Mouse (Mus musculus) urinary bladder, adult 2 months (tissue): ENCODE measurements around the gene Prdx6. TPM values are rescaled to one million over a fixed set of nuclear protein-coding genes. Genes with fewer than 3 reads are reported as not detected.
"Not testable (repeated sequence)": the region's sequence is repeated elsewhere in the genome, so short reads cannot be mapped to it uniquely, and the experiment has no call there.

Experiments used
- DNase-seq: peaks from one replicate; pipeline ENCODE4 v3.0.0; 2022; ENCODE audit warnings: low spot score
- polyA plus RNA-seq: library from polyadenylated mRNA; depleted of rRNA; stranded (reverse); fragments of >200 nt; gene quantifications from 2 replicates; pipeline ENCODE4 v1.2.3, GENCODE M21; 2012

Gene Prdx6
- polyA plus RNA-seq, 1 experiment: 171 TPM

DNA sequence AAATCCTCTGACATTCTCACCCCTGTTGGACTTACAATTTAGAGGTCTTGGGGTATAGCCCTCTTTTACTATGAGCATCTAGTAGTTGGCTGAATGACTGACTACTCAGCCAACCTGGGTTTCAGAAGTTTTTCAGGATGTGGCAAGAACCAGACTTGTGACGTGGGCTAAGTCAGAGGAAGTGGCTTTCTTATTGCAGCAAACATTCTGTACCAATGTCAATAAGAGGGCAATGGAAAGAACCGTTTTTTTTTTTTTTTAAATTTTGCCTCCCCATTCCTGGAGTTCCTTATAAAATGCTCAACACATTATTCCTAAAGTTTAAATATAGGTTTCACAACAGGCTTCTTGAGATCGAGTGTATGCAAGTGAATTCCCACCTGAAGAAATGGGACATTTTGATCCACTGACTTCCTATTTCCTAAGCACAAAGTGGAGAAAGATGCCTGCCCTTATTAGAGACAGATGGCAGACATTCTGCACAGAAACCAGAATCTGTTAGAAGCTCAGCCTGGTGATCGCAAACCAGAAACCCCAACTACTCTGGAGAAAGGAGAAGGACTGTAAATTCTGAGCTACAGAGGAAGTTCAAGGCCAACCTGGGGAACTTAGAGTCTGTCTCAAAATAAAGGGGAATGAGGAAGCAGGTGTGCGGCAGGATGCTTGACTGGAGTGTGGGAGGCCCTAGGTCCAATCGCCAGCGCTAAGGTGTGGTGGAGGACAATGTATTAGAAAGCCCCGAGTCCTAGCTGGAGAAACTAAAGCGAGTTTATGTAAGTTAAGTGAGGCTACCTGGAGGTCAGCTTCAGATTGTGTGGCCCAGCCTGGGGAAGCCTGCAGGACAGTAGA lies 622 bp upstream of the Prdx6 start:
- no peak for DNase-seq

DNA sequence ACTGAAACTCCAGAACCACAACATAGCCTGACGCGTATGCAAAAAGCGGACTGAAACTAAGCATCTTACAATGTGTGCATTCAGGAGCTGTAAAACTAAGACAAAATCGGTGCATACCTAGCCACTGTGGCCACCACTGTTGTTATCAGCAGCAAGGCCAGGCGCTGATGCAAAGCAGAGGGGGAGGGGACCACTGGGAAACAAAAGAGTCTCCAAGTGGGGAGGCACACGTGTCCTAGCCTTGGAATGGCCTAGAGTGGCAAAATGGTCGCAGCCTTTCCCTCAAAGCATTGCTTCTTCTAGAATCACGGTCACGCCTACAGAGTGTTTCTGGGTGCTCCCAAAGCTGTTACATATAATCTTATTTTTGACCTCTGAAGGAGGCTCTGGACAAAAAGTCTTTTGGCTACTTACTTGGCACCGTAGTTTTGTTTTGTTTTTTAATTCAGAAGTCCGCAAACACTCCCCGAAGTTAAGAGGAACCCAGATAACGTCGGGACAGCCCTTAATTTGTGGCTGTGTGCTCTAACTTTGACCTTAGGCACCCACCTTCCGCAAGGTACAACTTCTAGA lies 902 bp downstream of the Prdx6 start:
- DNase-seq: no peak

DNA sequence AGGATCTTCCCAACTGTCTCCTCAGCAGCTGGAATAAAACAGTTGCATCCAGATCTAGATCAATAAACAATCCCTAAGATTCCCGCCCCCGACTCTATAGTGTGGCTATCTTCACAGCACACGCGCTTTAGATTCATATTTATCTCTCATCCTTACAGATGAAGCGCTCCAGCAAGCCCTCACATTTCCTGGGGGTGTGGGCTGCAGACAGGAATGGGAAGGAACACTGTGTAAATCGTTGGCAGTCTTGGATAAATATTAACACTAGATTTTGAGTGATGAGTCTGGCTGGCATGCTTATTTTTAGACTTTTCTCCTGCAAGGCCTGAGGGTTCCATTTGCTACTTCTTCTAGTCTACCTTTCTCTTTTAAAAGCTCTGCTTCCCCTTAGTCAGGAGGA lies 1.6 kb downstream of the Prdx6 start:
- DNase-seq: no peak

DNA sequence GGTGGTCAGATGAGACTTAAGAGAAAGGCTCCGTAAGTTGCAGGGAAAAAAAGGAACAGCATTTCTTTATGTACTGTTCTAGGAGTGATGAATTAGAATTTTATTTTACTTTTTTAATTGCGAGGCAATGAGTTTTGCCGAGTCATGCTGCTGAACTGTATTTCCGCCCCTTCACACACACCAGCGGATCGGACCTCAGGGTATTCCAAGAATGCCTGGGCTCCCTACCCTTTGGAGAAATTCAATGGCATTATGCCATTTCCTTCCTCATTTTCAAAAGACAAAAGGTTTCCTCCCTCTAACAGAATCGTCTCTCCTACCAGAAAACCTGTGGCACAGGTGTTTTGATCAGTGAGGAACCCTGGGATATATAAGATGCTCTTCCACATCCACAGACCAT lies 2.3 kb downstream of the Prdx6 start:
- DNase-seq: no peak

DNA sequence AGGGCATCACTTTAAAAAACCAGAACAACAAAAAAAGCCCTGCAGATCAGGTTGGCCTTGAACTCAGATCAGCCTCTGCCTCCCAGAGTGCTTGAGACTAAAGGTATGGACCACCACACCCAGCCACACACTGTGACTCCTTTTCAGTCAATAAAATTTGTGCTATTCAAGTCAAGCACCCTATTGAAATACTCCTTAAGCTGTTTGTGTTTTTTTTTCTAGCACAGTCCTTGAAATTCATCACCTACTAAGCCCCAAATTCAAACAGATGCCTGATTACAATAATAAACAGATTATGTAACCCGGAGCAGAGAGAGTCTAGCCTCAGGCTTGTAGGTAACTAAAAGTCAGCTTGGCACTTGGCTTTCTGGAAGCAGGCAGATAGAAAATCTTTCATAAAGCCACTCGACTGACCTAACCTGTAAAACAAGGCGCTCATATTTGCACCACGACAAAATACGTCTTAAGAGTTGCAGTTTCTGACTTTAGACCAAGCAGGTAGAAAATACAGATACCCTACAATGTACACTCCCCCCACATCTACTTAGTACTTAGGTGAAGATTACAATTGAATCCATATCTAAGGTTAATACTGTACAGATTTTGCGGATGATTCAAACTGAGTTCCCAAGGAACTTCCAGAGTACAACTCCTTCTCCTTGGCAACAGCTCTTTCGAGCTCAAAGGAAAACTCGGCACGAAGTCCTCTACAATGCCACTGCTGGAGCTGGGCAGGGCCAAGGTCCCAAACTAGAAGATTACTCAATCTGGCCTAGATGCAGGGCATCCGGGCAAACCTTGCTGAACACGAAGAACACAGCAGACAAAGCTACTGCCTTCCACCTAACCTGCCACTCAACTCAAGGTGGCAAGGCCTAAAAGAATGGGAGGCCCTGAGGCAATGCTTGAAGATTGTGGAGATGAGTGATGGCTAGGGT lies 3.1 kb downstream of the Prdx6 start:
- DNase-seq: no peak

DNA sequence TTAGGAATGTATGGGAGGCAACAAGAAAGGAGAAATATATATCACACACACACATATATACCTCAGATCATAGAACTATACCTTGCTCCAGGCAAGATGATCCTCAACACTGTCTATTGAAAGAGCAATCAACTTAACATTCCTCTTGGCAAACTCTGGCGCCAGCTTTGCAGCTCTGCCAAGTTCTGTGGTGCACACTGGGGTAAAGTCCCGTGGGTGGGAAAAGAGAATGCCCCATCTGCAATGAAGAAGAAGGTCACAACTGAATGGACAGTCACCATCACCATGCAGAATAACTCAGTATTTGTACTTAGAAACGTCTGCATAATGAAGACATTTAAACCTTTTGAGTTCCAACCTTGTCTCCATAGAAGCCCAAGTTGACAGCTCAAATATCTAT lies 3.8 kb downstream of the Prdx6 start:
- no peak for DNase-seq

DNA sequence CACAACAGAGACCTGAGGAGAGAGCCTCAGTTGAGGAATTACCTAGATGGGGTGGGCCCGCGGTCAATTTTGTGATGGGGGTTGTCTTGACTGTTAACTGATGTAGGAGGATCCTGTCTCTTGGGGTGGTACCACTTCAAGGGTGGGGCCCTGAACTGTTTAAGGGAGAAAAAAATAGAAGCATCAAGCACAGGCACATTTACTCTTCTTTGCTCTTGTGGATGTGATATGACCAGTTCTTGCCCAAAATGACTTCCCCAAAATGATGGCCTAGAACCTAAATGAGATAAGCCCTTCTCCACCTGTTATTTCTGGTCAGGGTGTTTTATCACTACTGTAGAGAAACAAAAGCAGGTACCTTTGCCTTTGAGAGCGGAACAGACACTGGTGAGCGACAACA lies 13.3 kb downstream of the Prdx6 start:
- DNase-seq: no peak

DNA sequence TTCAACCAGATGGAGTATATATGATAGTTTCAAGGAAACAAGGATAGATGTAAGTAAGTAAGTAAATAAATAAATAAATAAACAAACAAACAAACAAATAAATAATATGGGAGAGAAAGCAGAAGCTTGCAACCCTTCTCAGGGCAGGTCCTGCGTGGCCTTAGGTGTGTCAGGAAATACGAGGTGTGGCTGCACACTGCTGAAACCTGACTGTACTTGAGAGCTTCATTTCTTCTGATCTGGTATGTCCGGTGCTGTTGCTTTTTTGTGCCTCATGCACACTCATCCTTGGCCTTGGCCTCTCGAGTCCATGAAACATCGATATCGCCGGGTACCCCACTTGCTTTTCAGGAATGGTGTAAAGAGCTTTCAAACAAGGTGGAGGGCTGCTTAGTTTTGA lies 13.7 kb downstream of the Prdx6 start:
- no peak for DNase-seq

DNA sequence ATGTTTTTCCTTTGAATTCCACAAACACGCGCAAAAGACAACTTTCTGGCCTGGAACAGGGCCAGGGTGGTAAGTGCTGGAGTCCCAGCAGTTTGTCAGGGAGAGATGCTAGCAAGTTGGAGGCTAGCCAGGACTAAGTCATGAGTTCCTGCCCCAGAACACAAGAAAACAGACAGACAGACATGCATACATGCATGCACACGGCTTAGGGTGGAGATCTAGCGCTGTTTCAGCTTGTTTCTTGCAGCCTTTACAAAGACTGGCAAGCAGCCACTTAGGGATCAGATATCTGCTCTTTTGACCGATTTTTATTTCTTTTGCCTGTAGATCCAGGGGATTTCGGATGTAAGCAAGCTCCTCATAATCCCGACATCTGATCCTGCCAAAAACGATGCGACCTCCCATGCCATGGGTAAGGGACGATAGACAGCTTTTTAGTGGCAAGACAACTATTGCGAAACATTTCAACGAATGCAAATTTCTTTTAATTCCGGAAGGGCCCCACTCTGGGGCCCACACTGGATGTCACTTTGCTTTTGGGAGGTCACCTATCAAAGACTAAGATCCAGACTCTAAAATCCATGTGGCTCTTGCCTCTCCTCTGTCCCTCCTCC lies 17.7 kb downstream of the Prdx6 start:
- no peak for DNase-seq

DNA sequence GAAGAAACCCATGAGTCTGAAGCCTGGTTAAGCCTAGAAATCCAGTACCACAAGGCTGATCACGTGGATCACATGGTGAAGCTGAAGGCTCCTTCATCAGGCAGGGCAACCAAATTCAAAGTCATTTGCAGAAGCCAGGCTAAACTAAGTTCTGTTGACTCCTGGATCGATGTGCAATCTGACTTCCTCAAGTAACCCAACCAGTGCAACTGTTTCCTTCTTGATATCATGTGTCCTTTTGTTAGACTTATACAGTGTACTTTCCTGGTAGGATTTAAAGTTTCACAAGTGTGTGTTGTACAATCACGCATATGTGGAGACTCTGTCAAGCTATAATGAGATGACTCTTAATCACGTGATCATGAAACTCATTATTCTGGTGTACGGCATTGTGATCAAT lies 18.8 kb downstream of the Prdx6 start:
- no peak for DNase-seq

DNA sequence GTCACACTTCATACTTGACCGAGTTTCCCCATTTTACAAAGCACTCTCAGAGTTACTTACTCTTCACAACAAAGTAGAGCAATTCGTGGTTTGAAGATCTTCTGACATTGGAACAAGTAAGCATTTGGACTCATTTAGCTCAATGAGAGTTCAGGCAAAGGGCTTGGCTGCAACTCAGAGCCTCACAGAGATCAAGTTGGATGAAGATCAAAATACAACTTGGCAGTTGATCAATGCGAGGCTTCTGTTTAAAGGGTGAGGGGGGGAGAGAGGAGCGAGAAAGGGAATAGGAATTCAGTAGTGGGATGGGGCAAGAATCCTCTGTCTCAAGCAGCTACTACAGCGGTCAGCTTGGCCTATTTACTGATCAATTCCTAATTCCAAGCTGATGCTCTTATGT lies 26.2 kb downstream of the Prdx6 start:
- DNase-seq: no peak

DNA sequence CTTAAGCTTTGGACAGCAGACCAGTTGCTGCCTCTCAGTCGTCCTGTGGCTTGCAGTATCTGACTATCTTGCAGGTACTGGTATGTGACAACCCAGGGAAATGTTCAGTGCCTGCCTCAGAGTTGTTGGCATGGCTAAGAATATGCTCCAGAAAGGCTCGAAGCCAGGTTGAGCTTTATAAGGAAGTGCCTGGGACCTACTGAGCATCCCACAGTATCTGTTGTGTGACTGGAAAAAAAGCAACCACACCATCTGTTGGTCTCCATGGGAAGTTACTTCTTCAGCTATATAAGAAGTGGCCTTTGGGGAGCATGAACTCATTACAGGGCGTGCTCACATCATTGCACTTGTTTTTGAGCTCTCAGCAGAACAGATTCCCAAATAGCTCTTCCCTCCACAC lies 31.2 kb downstream of the Prdx6 start:
- DNase-seq: no peak

DNA sequence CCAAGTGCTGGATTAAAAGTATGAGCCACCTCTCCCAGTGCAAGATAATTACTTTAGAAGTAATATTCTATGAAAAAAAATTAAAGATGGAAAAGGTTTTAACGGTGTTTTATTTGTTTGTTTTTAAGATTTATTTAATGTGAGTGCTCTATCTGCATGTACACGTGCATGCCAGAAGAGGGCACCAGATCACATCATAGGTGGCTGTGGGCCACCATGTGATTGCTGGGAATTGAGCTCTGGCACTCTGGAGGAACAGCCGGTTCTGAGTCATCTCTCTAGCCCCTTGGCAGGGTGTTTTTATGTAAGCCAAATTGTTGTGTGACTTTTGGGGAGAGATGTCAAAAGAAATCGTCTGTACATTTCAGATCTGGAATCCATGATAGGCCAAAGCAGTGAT lies 36.6 kb downstream of the Prdx6 start:
- DNase-seq: no peak

DNA sequence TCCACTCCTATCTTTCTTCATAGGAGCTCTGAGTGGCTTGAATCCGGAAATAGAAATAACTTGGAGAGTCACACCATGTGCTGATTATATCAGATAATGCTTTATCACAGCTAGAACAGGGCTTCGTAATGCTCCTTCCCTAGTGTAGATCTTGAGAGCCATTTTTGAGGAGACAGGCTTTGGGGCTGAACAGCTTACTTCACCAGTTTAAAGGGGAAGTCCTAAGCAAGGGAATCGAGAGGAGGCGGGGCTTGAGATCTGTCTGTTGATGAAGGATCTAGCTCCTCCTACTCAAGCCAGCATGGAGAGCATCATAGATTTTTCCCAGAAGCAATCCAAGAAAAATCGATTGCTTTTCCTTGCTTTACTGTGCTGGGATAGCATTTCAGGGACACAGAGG lies 51.2 kb downstream of the Prdx6 start:
- DNase-seq: no peak

DNA sequence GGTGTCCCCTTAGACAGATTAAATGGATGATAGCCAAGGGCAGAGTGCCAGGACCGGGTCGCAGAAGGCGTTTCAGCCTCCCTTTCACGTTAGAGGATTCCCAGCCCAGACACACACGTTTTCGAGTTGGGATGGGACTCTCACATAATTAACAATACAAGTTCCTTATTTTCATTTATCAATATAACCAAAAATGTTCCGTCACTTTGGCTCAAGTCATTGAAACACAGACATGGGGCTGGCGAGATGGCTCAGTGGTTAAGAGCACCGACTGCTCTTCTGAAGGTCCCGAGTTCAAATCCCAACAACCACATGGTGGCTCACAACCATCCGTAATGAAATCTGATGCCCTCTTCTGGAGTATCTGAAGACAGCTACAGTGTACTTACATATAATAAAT lies 54.7 kb downstream of the Prdx6 start:
- not testable (repeated sequence) for DNase-seq

DNA sequence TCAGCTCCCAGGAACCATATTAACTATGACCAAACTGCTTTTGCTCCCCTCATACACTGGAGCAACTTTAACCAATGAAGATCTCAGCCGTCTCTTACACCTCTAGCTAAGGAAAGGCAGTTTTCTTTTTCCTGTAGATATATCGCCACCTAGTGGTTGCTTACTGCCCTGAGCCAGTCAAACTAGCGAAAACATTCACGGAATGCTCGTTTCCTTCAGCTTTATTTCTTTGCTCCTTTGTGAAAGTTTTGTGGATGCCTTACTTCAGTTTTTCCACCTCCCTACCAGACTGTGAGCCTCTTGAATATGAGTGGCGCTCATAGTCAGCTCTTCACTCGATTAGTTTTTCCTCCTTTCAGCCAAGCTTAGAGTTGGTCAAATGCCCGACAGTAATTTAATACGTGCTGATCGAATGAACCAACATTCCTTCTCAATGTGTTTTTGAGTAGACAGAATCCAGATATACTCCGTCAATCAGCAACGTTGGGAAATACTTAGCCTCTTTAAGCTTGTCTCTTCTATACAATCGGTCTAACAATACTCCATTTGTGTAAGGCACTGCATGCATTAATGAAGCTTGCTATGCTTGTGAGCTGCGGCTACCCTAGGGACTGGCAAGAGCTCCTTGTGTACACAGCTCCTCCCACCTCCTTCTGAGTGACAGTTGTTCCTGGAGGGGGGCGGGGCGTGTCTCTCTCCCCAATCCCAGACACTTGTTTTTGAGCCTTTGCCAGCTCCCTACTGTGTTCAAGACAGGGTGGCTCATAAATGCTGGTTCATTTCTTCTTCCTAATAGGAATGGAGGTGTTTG lies 55.3 kb downstream of the Prdx6 start:
- DNase-seq: no peak

DNA sequence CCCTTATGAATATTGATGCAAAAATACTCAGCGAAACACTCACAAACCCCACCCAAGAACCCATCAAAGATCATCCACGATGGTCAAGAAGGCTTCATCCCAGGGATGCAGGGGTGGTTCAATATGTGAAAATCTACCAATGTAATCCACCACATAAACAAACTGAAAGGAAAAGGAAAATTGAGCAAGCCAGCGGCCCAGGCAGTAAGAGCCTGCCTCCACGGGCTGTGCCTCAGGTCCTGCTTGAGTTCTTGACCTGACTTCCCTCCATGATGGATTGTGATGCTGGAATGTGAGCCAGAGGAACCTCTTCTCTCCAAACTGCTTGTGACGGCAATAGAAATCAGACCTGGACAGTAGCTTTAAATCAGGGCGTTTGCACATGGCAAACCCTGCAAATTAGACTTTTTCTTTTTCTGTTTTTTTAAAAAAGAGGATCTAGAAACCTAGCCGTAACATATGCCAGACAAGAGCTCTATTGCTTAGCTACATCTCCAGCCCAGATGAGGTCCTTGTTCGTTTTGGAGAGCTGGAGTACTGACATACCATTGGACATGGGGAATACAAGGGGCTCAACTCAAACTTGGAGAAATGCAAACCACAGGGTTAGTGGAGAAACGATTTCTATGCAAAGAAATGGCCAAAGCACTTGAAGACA lies 60.6 kb downstream of the Prdx6 start:
- DNase-seq: no peak
